ENCODE assay signal across 20 mouse cellular contexts in genomic region chr11:94294996-94295845, GRCm38 (mm10). TPM values are rescaled to one million over a fixed set of nuclear protein-coding genes. Genes with fewer than 3 reads are reported as not detected.
DNase-seq lines count a peak whose midpoint lies in the region; ATAC-seq and TF ChIP-seq lines count a peak whose summit lies in the region.
"Had no signal": no experiment of that assay in that cellular context is flagged by ENCODE, and none has a peak within 500 bp of the region (broad histone marks: within the 10 kb centered on the region; RNA-seq: fewer than 3 reads in every experiment).

No protein-coding gene starts in this region.

- no peak for TF ChIP-seq CTCF in MEL (IDR thresholded peaks at IDR 0.05 in 2 of 3, conservative IDR thresholded peaks at IDR 0.05 in 1 of 3; ENCODE audit: control insufficient read depth in 1 of 3, insufficient read depth in 1 of 3, low read depth in 2 of 3, low read length in 3 of 3, poor library complexity in 1 of 3, severe bottlenecking in 1 of 3)

- no peak overlapping the region for H3K4me2 ChIP-seq in heart, embryonic 15.5 days
- H3K4me2 ChIP-seq in neural tube, embryonic 15.5 days, result no peak overlapping the region
- H3K4me2 ChIP-seq: heart, embryonic 13.5 days; hindbrain, embryonic 15.5 days had no signal

- no peaks in the 10 kb centered on the region for H3K27me3 ChIP-seq in heart, embryonic 15.5 days
- H3K27me3 ChIP-seq in heart, embryonic 10.5 days (ENCODE audit: insufficient read depth, poor library complexity, severe bottlenecking), result no peaks in the 10 kb centered on the region
- no peaks in the 10 kb centered on the region for H3K27me3 ChIP-seq in MEL (ENCODE audit: control insufficient read depth in 1 of 2, insufficient read depth in 2 of 2, low read length in 2 of 2)
- no peaks in the 10 kb centered on the region for H3K27me3 ChIP-seq in neural tube, embryonic 15.5 days (replicated peaks)
- H3K27me3 ChIP-seq: CH12.LX; heart, embryonic 13.5 days; hindbrain, embryonic 15.5 days had no signal

- peak overlapping the region; percentile 14; the same call in 1 of the 2 replicates for H3K27ac ChIP-seq in heart, embryonic 15.5 days
- H3K27ac ChIP-seq in heart, embryonic 10.5 days, result no peak overlapping the region
- H3K27ac ChIP-seq in MEL (ENCODE audit: control insufficient read depth, low read depth, low read length), result no peak overlapping the region
- peak overlapping the region; percentile 10; the same call in 1 of the 2 replicates for H3K27ac ChIP-seq in neural tube, embryonic 15.5 days (replicated peaks)
- H3K27ac ChIP-seq: embryonic facial prominence, embryonic 10.5 days; heart, embryonic 13.5 days; hindbrain, embryonic 15.5 days had no signal

- H3K36me3 ChIP-seq in heart, embryonic 15.5 days, result peaks cover 88% of the 10 kb centered on the region
- peaks cover 99% of the 10 kb centered on the region for H3K36me3 ChIP-seq in heart, embryonic 10.5 days
- peaks cover 0 to 97% of the 10 kb centered on the region in 2 experiments; a peak in 3 of 4 replicates for H3K36me3 ChIP-seq in MEL (ENCODE audit: control insufficient read depth in 1 of 2, insufficient read depth in 2 of 2, low read length in 2 of 2)
- peaks cover 84% of the 10 kb centered on the region for H3K36me3 ChIP-seq in neural tube, embryonic 15.5 days

- no peak for TF ChIP-seq POLR2A in MEL (IDR thresholded peaks at IDR 0.05; ENCODE audit: control insufficient read depth in 1 of 2, insufficient read depth in 1 of 2, low read depth in 1 of 2, low read length in 2 of 2, poor library complexity in 1 of 2)

- H3K9me3 ChIP-seq in heart, embryonic 15.5 days (replicated peaks), result no peaks in the 10 kb centered on the region
- no peaks in the 10 kb centered on the region for H3K9me3 ChIP-seq in heart, embryonic 10.5 days
- H3K9me3 ChIP-seq in MEL (replicated peaks; ENCODE audit: insufficient read depth, low read length), result no peaks in the 10 kb centered on the region
- no peaks in the 10 kb centered on the region for H3K9me3 ChIP-seq in neural tube, embryonic 15.5 days (replicated peaks)
- H3K9me3 ChIP-seq: embryonic facial prominence, embryonic 10.5 days; heart, embryonic 13.5 days; hindbrain, embryonic 15.5 days had no signal

- ATAC-seq in heart, embryonic 15.5 days (replicated peaks; ENCODE audit: insufficient number of reproducible peaks, insufficient read depth, low FRiP score, low read depth), result no peak
- ATAC-seq in neural tube, embryonic 15.5 days (ENCODE audit: low FRiP score), result no peak
- ATAC-seq: forebrain, embryonic 14.5 days; intestine, embryonic 16.5 days had no signal

- no peaks in the 10 kb centered on the region for H3K79me2 ChIP-seq in MEL (ENCODE audit: control insufficient read depth, insufficient read depth, low read length, poor library complexity)

- no peak for TF ChIP-seq EP300 in MEL (IDR thresholded peaks at IDR 0.05; ENCODE audit: low read depth in 1 of 2, low read length in 2 of 2)

- DNase-seq in adrenal gland, postnatal 36 days, result peak; percentile 49 to 53
- no peak for DNase-seq in adrenal gland, adult 18-20 months (ENCODE audit: low spot score in 2 of 2)
- no peak for DNase-seq in heart, embryonic 10.5 days (ENCODE audit: low spot score)
- no peak for DNase-seq in MEL (ENCODE audit: low read depth, low spot score)
- no peak for DNase-seq in cerebellum, adult 9-10 months
- DNase-seq: cerebellum, adult 18-20 months; cerebellum, postnatal 10 days; gastrocnemius, postnatal 36 days; heart, adult 18-20 months; heart, postnatal 10 days; kidney, adult 2 months had no signal

- WGBS in heart, embryonic 15.5 days, result 72% methylated on average over 9 of the region's 9 CpGs
- WGBS in heart, embryonic 10.5 days, result 83% methylated on average over 9 of the region's 9 CpGs
- WGBS in neural tube, embryonic 15.5 days, result 43% methylated on average over 9 of the region's 9 CpGs

- no peaks in the 10 kb centered on the region for H3K4me1 ChIP-seq in heart, embryonic 15.5 days (replicated peaks)
- no peaks in the 10 kb centered on the region for H3K4me1 ChIP-seq in heart, embryonic 10.5 days
- H3K4me1 ChIP-seq in MEL (ENCODE audit: control insufficient read depth in 1 of 2, insufficient read depth in 2 of 2, low read length in 2 of 2), result no peaks in the 10 kb centered on the region
- H3K4me1 ChIP-seq in neural tube, embryonic 15.5 days, result no peaks in the 10 kb centered on the region
- H3K4me1 ChIP-seq: embryonic facial prominence, embryonic 10.5 days; heart, embryonic 13.5 days; hindbrain, embryonic 15.5 days had no signal

- no peak overlapping the region for H3K4me3 ChIP-seq in heart, embryonic 15.5 days
- no peak overlapping the region for H3K4me3 ChIP-seq in heart, embryonic 10.5 days
- H3K4me3 ChIP-seq in MEL (ENCODE audit: control insufficient read depth in 1 of 2, insufficient read depth in 1 of 2, low read depth in 2 of 2, low read length in 2 of 2), result no peak overlapping the region
- H3K4me3 ChIP-seq in neural tube, embryonic 15.5 days (replicated peaks), result no peak overlapping the region
- H3K4me3 ChIP-seq: embryonic facial prominence, embryonic 10.5 days; heart, embryonic 13.5 days; hindbrain, embryonic 15.5 days had no signal

- H3K9ac ChIP-seq in heart, embryonic 15.5 days, result no peak overlapping the region
- no peak overlapping the region for H3K9ac ChIP-seq in MEL (ENCODE audit: control insufficient read depth, low read depth, low read length, poor library complexity, severe bottlenecking)
- no peak overlapping the region for H3K9ac ChIP-seq in neural tube, embryonic 15.5 days (replicated peaks)
- H3K9ac ChIP-seq: heart, embryonic 13.5 days; hindbrain, embryonic 15.5 days had no signal

- no peak for TF ChIP-seq RAD21 in MEL (IDR thresholded peaks at IDR 0.05; ENCODE audit: low read depth, low read length)

TF ChIP-seq in MEL, 35 proteins besides CTCF, POLR2A, EP300 and RAD21:
- TF ChIP-seq ZNF384 (IDR thresholded peaks at IDR 0.05; ENCODE audit: low read depth, low read length) (0 out of 2 replicates have a peak, but pooled peaks have one; percentile 7), JUND (IDR thresholded peaks at IDR 0.05; ENCODE audit: low read depth, low read length) (no peak)

RNA-seq across cellular contexts. Expression of gene Gm21885, which starts 13.5 kb away (rescaled TPM):
- not detected for total RNA-seq in adrenal gland, postnatal 36 days (2021)
- total RNA-seq in adrenal gland, adult 18-20 months (2021), result not detected
- 0.30 TPM in 1 of 2 replicates, not detected in the other for polyA plus RNA-seq in heart, embryonic 15.5 days (2015; fragmentation: Nextera tagmentation; extraction: Ambion mirVana)
- polyA plus RNA-seq in heart, embryonic 10.5 days (2016; fragmentation: Nextera tagmentation; extraction: Ambion mirVana), result 0.18 TPM in 1 of 2 replicates, not detected in the other
- total RNA-seq in MEL (2012; rRNA removed), result not detected in 2 replicates
- under 1 TPM in 1 of 2 experiments, not detected in 1; 0.74 TPM for polyA plus RNA-seq in MEL (2012; ENCODE audit: insufficient read depth in 1 of 2, insufficient read length in 2 of 2, low read depth in 1 of 2, low replicate concordance in 2 of 2, missing spikeins in 1 of 2)
- not detected in 2 replicates for polyA plus RNA-seq in neural tube, embryonic 15.5 days (2015; fragmentation: Nextera tagmentation; extraction: Ambion mirVana)
- total RNA-seq: gastrocnemius, adult 8-10 months; gastrocnemius, postnatal 36 days; heart, postnatal 10 days had no signal
- polyA plus RNA-seq: forebrain, embryonic 14.5 days; heart, embryonic 13.5 days; kidney, adult 2 months had no signal

RNA-seq across cellular contexts. Expression of gene Luc7l3, which starts 26.6 kb away (rescaled TPM):
- total RNA-seq in adrenal gland, postnatal 36 days (2021), result 10 to 100 TPM; 59.5 to 69.8 TPM
- 10 to 100 TPM; 58.1 to 71.9 TPM for total RNA-seq in adrenal gland, adult 18-20 months (2021)
- polyA plus RNA-seq in heart, embryonic 15.5 days (2015; fragmentation: Nextera tagmentation; extraction: Ambion mirVana), result 63.3 and 70.9 TPM in 2 replicates
- 66.3 and 93.4 TPM in 2 replicates for polyA plus RNA-seq in heart, embryonic 10.5 days (2016; fragmentation: Nextera tagmentation; extraction: Ambion mirVana)
- total RNA-seq in MEL (2012; rRNA removed), result 47.3 and 52.3 TPM in 2 replicates
- 10 to 100 TPM; 54.7 to 90.5 TPM for polyA plus RNA-seq in MEL (2012; ENCODE audit: insufficient read depth in 1 of 2, insufficient read length in 2 of 2, low read depth in 1 of 2, low replicate concordance in 2 of 2, missing spikeins in 1 of 2)
- 124 and 133 TPM in 2 replicates for polyA plus RNA-seq in neural tube, embryonic 15.5 days (2015; fragmentation: Nextera tagmentation; extraction: Ambion mirVana)

RNA-seq across cellular contexts. Expression of gene Ankrd40, which starts 32.6 kb away (rescaled TPM):
- total RNA-seq in adrenal gland, postnatal 36 days (2021), result 100 to 1,000 TPM; 132 to 151 TPM
- 100 to 1,000 TPM; 149 to 159 TPM for total RNA-seq in adrenal gland, adult 18-20 months (2021)
- polyA plus RNA-seq in heart, embryonic 15.5 days (2015; fragmentation: Nextera tagmentation; extraction: Ambion mirVana), result 52.3 and 52.5 TPM in 2 replicates
- polyA plus RNA-seq in heart, embryonic 10.5 days (2016; fragmentation: Nextera tagmentation; extraction: Ambion mirVana), result 16.3 and 20.3 TPM in 2 replicates
- total RNA-seq in MEL (2012; rRNA removed), result 37.1 and 39.4 TPM in 2 replicates
- polyA plus RNA-seq in MEL (2012; ENCODE audit: insufficient read depth in 1 of 2, insufficient read length in 2 of 2, low read depth in 1 of 2, low replicate concordance in 2 of 2, missing spikeins in 1 of 2), result 10 to 100 TPM in 1 of 2 experiments, not detected in 1; 60.0 TPM
- 12.5 and 17.7 TPM in 2 replicates for polyA plus RNA-seq in neural tube, embryonic 15.5 days (2015; fragmentation: Nextera tagmentation; extraction: Ambion mirVana)

RNA-seq across cellular contexts. Expression of gene Wfikkn2, which starts 49.4 kb away (rescaled TPM):
- 1 to 10 TPM in 1 of 2 experiments, under 1 TPM in 1; 0.46 to 1.3 TPM for total RNA-seq in adrenal gland, postnatal 36 days (2021)
- 1 to 10 TPM in 1 of 2 experiments, under 1 TPM in 1; 0.53 to 2.2 TPM for total RNA-seq in adrenal gland, adult 18-20 months (2021)
- 2.4 and 4.6 TPM in 2 replicates for polyA plus RNA-seq in heart, embryonic 15.5 days (2015; fragmentation: Nextera tagmentation; extraction: Ambion mirVana)
- 0.59 and 1.7 TPM in 2 replicates for polyA plus RNA-seq in heart, embryonic 10.5 days (2016; fragmentation: Nextera tagmentation; extraction: Ambion mirVana)
- not detected in 2 replicates for total RNA-seq in MEL (2012; rRNA removed)
- polyA plus RNA-seq in MEL (2012; ENCODE audit: insufficient read depth in 1 of 2, insufficient read length in 2 of 2, low read depth in 1 of 2, low replicate concordance in 2 of 2, missing spikeins in 1 of 2), result not detected
- 3.2 and 5.5 TPM in 2 replicates for polyA plus RNA-seq in neural tube, embryonic 15.5 days (2015; fragmentation: Nextera tagmentation; extraction: Ambion mirVana)

Comparison
In these comparisons a context has a peak if more than half of its experiments do, and no peak if none do; other contexts are left out.
1. DNase-seq: peak in adrenal gland, postnatal 36 days (2 of 2); none in adrenal gland, adult 18-20 months (0 of 2), heart, embryonic 10.5 days (single experiment), MEL (single experiment) and cerebellum, adult 9-10 months (single experiment).
2. H3K27ac ChIP-seq: peak in heart, embryonic 15.5 days (single experiment) and neural tube, embryonic 15.5 days (single experiment); none in heart, embryonic 10.5 days (single experiment) and MEL (single experiment).